Mouse (Mus musculus) embryonic facial prominence, embryonic 11.5 days (tissue): ENCODE data around the gene 1700024G13Rik. TPM values are rescaled to one million over a fixed set of nuclear protein-coding genes. Genes with fewer than 3 reads are reported as not detected.
"Not testable (repeated sequence)": the region's sequence is repeated elsewhere in the genome, so short reads cannot be mapped to it uniquely, and the experiment has no call there.

ENCODE experiments used
- ATAC-seq: fragments of 200-750 bp; cut with Nextera tagmentation; replicated peaks from 2 replicates; pipeline ENCODE4 v1.8.0; 2017; ENCODE audit warnings: low read depth; ENCODE audit not compliant: insufficient number of reproducible peaks, low FRiP score, low TSS enrichment
- DNase-seq: peaks from one replicate; pipeline ENCODE4 v3.0.0-alpha.2; 2015; ENCODE audit warnings: low spot score
- H3K27ac ChIP-seq: fragments of 300-500 bp; sonication (generic); replicated peaks from 2 replicates; pipeline ENCODE4 v1.5.1; 2014; ENCODE audit warnings: mild to moderate bottlenecking, low read depth, low read length, control low read depth
- H3K27me3 ChIP-seq: fragments of 300-500 bp; sonication (generic); 2 replicates; pipeline ENCODE4 v1.6.1; 2014; ENCODE audit warnings: mild to moderate bottlenecking, low read length, moderate library complexity, mixed read lengths; ENCODE audit not compliant: control insufficient read depth, insufficient read depth
- H3K36me3 ChIP-seq: fragments of 300-500 bp; sonication (generic); replicated peaks from 2 replicates; pipeline ENCODE4 v1.6.1; 2014; ENCODE audit warnings: low read depth, mild to moderate bottlenecking, low read length, moderate library complexity, mixed read lengths; ENCODE audit not compliant: control insufficient read depth, insufficient read depth
- H3K4me1 ChIP-seq: fragments of 300-500 bp; sonication (generic); 2 replicates; pipeline ENCODE4 v1.6.1; 2014; ENCODE audit warnings: low read length, mixed read lengths; ENCODE audit not compliant: control insufficient read depth, insufficient read depth
- H3K4me2 ChIP-seq: fragments of 300-500 bp; sonication (generic); 2 replicates; pipeline ENCODE4 v1.6.1; 2014; ENCODE audit warnings: low read depth, mild to moderate bottlenecking, control low read depth, low read length, moderate library complexity
- H3K4me3 ChIP-seq: fragments of 300-500 bp; sonication (generic); 2 replicates; pipeline ENCODE4 v1.5.1; 2014; ENCODE audit warnings: low read depth, low read length, control low read depth
- H3K9ac ChIP-seq: fragments of 300-500 bp; sonication (generic); replicated peaks from 2 replicates; pipeline ENCODE4 v1.6.1; 2014; ENCODE audit warnings: mild to moderate bottlenecking, control low read depth, low read length
- H3K9me3 ChIP-seq: fragments of 300-500 bp; sonication (generic); replicated peaks from 2 replicates; pipeline ENCODE4 v1.6.1; 2016; ENCODE audit warnings: mild to moderate bottlenecking, low read length, inconsistent platforms, mixed read lengths; ENCODE audit not compliant: control insufficient read depth
- WGBS: fragments of 180-500 bp; shearing (Covaris S2); extraction: QIAGEN DNeasy Blood & Tissue Kit; methylation state at CpG from one replicate; pipeline ENCODE4 v1.1.7; 2014; 5-methylcytosine and 5-hydroxymethylcytosine counted together
- polyA plus RNA-seq: library from polyadenylated mRNA; unstranded; fragments of >200 nt; fragmentation: Nextera tagmentation; extraction: Ambion mirVana; gene quantifications from 2 replicates; pipeline ENCODE4 v1.2.1, GENCODE M21; 2014

The 1700024G13Rik gene
- polyA plus RNA-seq, 1 experiment from 2014 or later = 0.34 TPM

- no peak overlapping the region for H3K4me2 ChIP-seq
- H3K9ac ChIP-seq = no peak overlapping the region
- 56% methylated on average over 15 of the region's 15 CpGs for WGBS
- H3K4me3 ChIP-seq = no peak overlapping the region
- H3K27me3 ChIP-seq = no peaks in the 10 kb centered on the region
- H3K4me1 ChIP-seq = no peaks in the 10 kb centered on the region; the same call in 1 of the 2 replicates
- ATAC-seq (no peak), DNase-seq (no peak)
- H3K9me3 ChIP-seq = no peaks in the 10 kb centered on the region
- H3K36me3 ChIP-seq = no peaks in the 10 kb centered on the region
- H3K27ac ChIP-seq = no peak overlapping the region
Measured at GRCm38 (mm10) chr14:32381619-32382018, 6.6 kb downstream of the 1700024G13Rik start.

GRCm38 (mm10) chr14:32381066-32381465 is 7.1 kb downstream of the 1700024G13Rik start:
- 33% methylated on average over 7 of the region's 7 CpGs for WGBS

GRCm38 (mm10) chr14:32380099-32380480 is 8.1 kb downstream of the 1700024G13Rik start:
- no peak overlapping the region for H3K9ac ChIP-seq
- no peak overlapping the region for H3K4me3 ChIP-seq
- WGBS = 29% methylated on average over 3 of the region's 3 CpGs
- no peaks in the 10 kb centered on the region; the same call in 1 of the 2 replicates for H3K4me1 ChIP-seq
- H3K27ac ChIP-seq = no peak overlapping the region
- no peaks in the 10 kb centered on the region for H3K36me3 ChIP-seq
- no peak for DNase-seq
- no peak overlapping the region for H3K4me2 ChIP-seq
- no peaks in the 10 kb centered on the region for H3K27me3 ChIP-seq
- ATAC-seq = no peak
- no peaks in the 10 kb centered on the region for H3K9me3 ChIP-seq

More at GRCm38 (mm10) chr14:32381066-32381465, 7.1 kb downstream of the 1700024G13Rik start:
- DNase-seq = no peak
- H3K4me2 ChIP-seq = no peak overlapping the region
- no peak overlapping the region for H3K27ac ChIP-seq
- ATAC-seq = no peak
- H3K9me3 ChIP-seq = no peaks in the 10 kb centered on the region
- no peaks in the 10 kb centered on the region for H3K27me3 ChIP-seq
- no peaks in the 10 kb centered on the region; the same call in 1 of the 2 replicates for H3K4me1 ChIP-seq
- no peak overlapping the region for H3K4me3 ChIP-seq
- H3K36me3 ChIP-seq = no peaks in the 10 kb centered on the region
- H3K9ac ChIP-seq = no peak overlapping the region

- peak; percentile 65 for DNase-seq
- Histone ChIP-seq H3K4me1 (no peaks in the 10 kb centered on the region; the same call in 1 of the 2 replicates), H3K27ac (no peak overlapping the region), H3K36me3 (no peaks in the 10 kb centered on the region), H3K9ac (no peak overlapping the region), H3K9me3 (no peaks in the 10 kb centered on the region), H3K27me3 (no peaks in the 10 kb centered on the region), H3K4me2 (0 out of 2 replicates have a peak overlapping the region, but pooled peaks have one; percentile 3), H3K4me3 (no peak overlapping the region)
- no peak for ATAC-seq
- 6% methylated on average over 22 of the region's 22 CpGs for WGBS
Measured at GRCm38 (mm10) chr14:32379395-32380098, 8.6 kb downstream of the 1700024G13Rik start.

- Histone ChIP-seq H3K27me3 (no peaks in the 10 kb centered on the region), H3K36me3 (no peaks in the 10 kb centered on the region), H3K27ac (no peak overlapping the region), H3K4me2 (no peak overlapping the region), H3K9ac (no peak overlapping the region), H3K4me1 (no peaks in the 10 kb centered on the region), H3K9me3 (no peaks in the 10 kb centered on the region), H3K4me3 (no peak overlapping the region)
- WGBS = 90% methylated on average over 2 of the region's 2 CpGs
- no peak for ATAC-seq
- DNase-seq = no peak
Measured at GRCm38 (mm10) chr14:32372510-32372909, 15.7 kb downstream of the 1700024G13Rik start.

- H3K4me2 ChIP-seq = no peak overlapping the region
- ATAC-seq (no peak), DNase-seq (no peak)
- H3K4me1 ChIP-seq = no peaks in the 10 kb centered on the region
- no peaks in the 10 kb centered on the region for H3K36me3 ChIP-seq
- H3K27me3 ChIP-seq = no peaks in the 10 kb centered on the region
- no peak overlapping the region for H3K27ac ChIP-seq
- no peaks in the 10 kb centered on the region for H3K9me3 ChIP-seq
- H3K9ac ChIP-seq = no peak overlapping the region
- no peak overlapping the region for H3K4me3 ChIP-seq
- 75% methylated on average over 7 of the region's 7 CpGs for WGBS
Measured at GRCm38 (mm10) chr14:32369756-32370155, 18.4 kb downstream of the 1700024G13Rik start.

- H3K4me3 ChIP-seq = no peak overlapping the region
- no peak overlapping the region for H3K4me2 ChIP-seq
- WGBS = 41% methylated on average over 7 of the region's 7 CpGs
- no peak overlapping the region for H3K9ac ChIP-seq
- no peak overlapping the region for H3K27ac ChIP-seq
- H3K9me3 ChIP-seq = no peaks in the 10 kb centered on the region
- H3K27me3 ChIP-seq = no peaks in the 10 kb centered on the region
- no peak for DNase-seq
- H3K36me3 ChIP-seq = no peaks in the 10 kb centered on the region
- no peaks in the 10 kb centered on the region for H3K4me1 ChIP-seq
- ATAC-seq = no peak
Measured at GRCm38 (mm10) chr14:32364359-32364758, 23.8 kb downstream of the 1700024G13Rik start.

GRCm38 (mm10) chr14:32351181-32351920 is 36.8 kb downstream of the 1700024G13Rik start:
- H3K4me2 ChIP-seq, H3K36me3 ChIP-seq, H3K4me3 ChIP-seq, H3K27me3 ChIP-seq, H3K4me1 ChIP-seq, H3K27ac ChIP-seq, H3K9ac ChIP-seq, ATAC-seq, H3K9me3 ChIP-seq, DNase-seq: not testable (repeated sequence)
- WGBS = 27% methylated on average over 6 of the region's 6 CpGs
